Comparison of ENCODE assay signal across 8 mouse cellular contexts in the genomic region with DNA sequence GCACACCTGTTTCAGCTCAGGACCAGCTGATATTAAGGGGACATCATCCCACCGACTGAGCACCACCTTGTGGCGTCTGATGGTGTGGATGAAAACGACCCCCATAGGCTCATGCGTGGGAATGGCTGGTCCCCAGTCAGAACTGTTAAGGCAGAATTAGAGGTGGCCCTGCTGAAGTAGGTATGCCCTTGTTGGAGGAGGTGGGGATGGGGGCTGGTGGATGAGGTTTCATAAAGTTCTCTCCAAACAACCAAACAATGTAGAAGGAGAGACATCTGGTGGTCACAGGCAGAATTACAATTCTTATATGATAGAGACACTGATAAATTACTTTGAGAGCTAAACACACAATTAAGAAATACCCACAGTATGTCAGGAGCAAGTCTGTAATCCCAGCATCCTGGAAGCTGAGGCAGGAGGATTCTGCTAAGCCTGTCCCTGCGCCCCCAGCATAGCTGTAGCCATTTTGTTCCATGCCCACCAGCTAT. TPM values are rescaled to one million over a fixed set of nuclear protein-coding genes. Genes with fewer than 3 reads are reported as not detected.
A peak's percentile ranks its signal among the peaks of the same experiment; 100 is the strongest.
DNase-seq lines count a peak whose midpoint lies in the region; ATAC-seq and TF ChIP-seq lines count a peak whose summit lies in the region.

No protein-coding gene starts in this region.

- peak; percentile 59 for TF ChIP-seq CTCF in cerebellum, adult 2 months (IDR thresholded peaks at IDR 0.05; ENCODE audit: borderline replicate concordance, insufficient read depth, low read depth, low read length)

- no peak for ATAC-seq in hindbrain, embryonic 11.5 days (ENCODE audit: low FRiP score)
- peak; percentile 53; the same call in 1 of the 2 replicates for ATAC-seq in limb, embryonic 14.5 days (ENCODE audit: low FRiP score, low read depth)

- peaks cover 8% of the 10 kb centered on the region; the same call in 1 of the 2 replicates for H3K36me3 ChIP-seq in hindbrain, embryonic 11.5 days (ENCODE audit: control insufficient read depth, insufficient read depth, low read length)
- H3K36me3 ChIP-seq in limb, embryonic 14.5 days (ENCODE audit: control insufficient read depth, insufficient read depth, low read length), result peaks cover 80% of the 10 kb centered on the region

- H3K4me1 ChIP-seq in cerebellum, adult 2 months (ENCODE audit: control insufficient read depth, insufficient read depth, low read length), result no peaks in the 10 kb centered on the region
- H3K4me1 ChIP-seq in hindbrain, embryonic 11.5 days (replicated peaks; ENCODE audit: control insufficient read depth, insufficient read depth, low read length), result no peaks in the 10 kb centered on the region
- no peaks in the 10 kb centered on the region for H3K4me1 ChIP-seq in limb, embryonic 14.5 days (ENCODE audit: control insufficient read depth, insufficient read depth, low read length)

- TF ChIP-seq POLR2A in cerebellum, adult 2 months (IDR thresholded peaks at IDR 0.05; ENCODE audit: borderline replicate concordance, insufficient read depth, low read length), result no peak
- no peak for TF ChIP-seq POLR2A in limb, embryonic 14.5 days (IDR thresholded peaks at IDR 0.05; ENCODE audit: borderline replicate concordance, extremely low read depth, insufficient read depth, insufficient read length)

- H3K9me3 ChIP-seq in hindbrain, embryonic 11.5 days (ENCODE audit: control insufficient read depth, low read length), result no peaks in the 10 kb centered on the region
- no peaks in the 10 kb centered on the region for H3K9me3 ChIP-seq in limb, embryonic 14.5 days (ENCODE audit: control insufficient read depth, low read length)

- H3K27ac ChIP-seq in cerebellum, adult 2 months (ENCODE audit: insufficient read depth, low read length), result no peak overlapping the region
- no peak overlapping the region for H3K27ac ChIP-seq in hindbrain, embryonic 11.5 days (ENCODE audit: low read depth, low read length)
- H3K27ac ChIP-seq in limb, embryonic 14.5 days (replicated peaks; ENCODE audit: low read depth, low read length), result no peak overlapping the region

- no peak overlapping the region for H3K4me3 ChIP-seq in cerebellum, adult 2 months (replicated peaks; ENCODE audit: insufficient read depth, low read depth, low read length)
- no peak overlapping the region for H3K4me3 ChIP-seq in hindbrain, embryonic 11.5 days (ENCODE audit: low read depth, low read length)
- no peak overlapping the region for H3K4me3 ChIP-seq in limb, embryonic 14.5 days (replicated peaks; ENCODE audit: low read length)

- H3K27me3 ChIP-seq in cerebellum, adult 2 months (ENCODE audit: control insufficient read depth, insufficient read depth, low read length), result no peaks in the 10 kb centered on the region
- H3K27me3 ChIP-seq in hindbrain, embryonic 11.5 days (ENCODE audit: control insufficient read depth, insufficient read depth, low read length), result no peaks in the 10 kb centered on the region
- H3K27me3 ChIP-seq in limb, embryonic 14.5 days (ENCODE audit: control insufficient read depth, insufficient read depth, low read length), result no peaks in the 10 kb centered on the region

- peak; percentile 13 to 23 for DNase-seq in layer of hippocampus, postnatal 10 days (ENCODE audit: low spot score in 2 of 2)
- no peak for DNase-seq in layer of hippocampus, adult 8-10 months (ENCODE audit: low spot score in 2 of 2)
- DNase-seq in ES-CJ7 (ENCODE audit: low read depth, low spot score), result peak; percentile 60
- DNase-seq in cerebellum, adult 2 months, result peak in 1 of 2 experiments; percentile 38
- DNase-seq in hindbrain, embryonic 11.5 days (ENCODE audit: low spot score), result peak; percentile 47
- DNase-seq in limb, embryonic 14.5 days (ENCODE audit: low spot score), result peak; percentile 55
- peak; percentile 79 for DNase-seq in retina, embryonic 14.5 days (ENCODE audit: low spot score)
- DNase-seq in urinary bladder, postnatal 4 days (ENCODE audit: low spot score in 2 of 2), result no peak

- no peak overlapping the region for H3K4me2 ChIP-seq in hindbrain, embryonic 11.5 days (replicated peaks; ENCODE audit: low read depth, low read length)
- no peak overlapping the region for H3K4me2 ChIP-seq in limb, embryonic 14.5 days (replicated peaks; ENCODE audit: low read depth, low read length, severe bottlenecking)

- 44% methylated on average over 5 of the region's 5 CpGs for WGBS in cerebellum, adult 2 months
- 64% methylated on average over 5 of the region's 5 CpGs for WGBS in hindbrain, embryonic 11.5 days
- WGBS in limb, embryonic 14.5 days, result 49% methylated on average over 5 of the region's 5 CpGs

- no peak overlapping the region for H3K9ac ChIP-seq in hindbrain, embryonic 11.5 days (ENCODE audit: low read depth, low read length)
- no peak overlapping the region for H3K9ac ChIP-seq in limb, embryonic 14.5 days (ENCODE audit: low read depth, low read length, severe bottlenecking)

RNA-seq across cellular contexts. Expression of gene Dlgap5, which starts 22.0 kb away (rescaled TPM):
- 1 to 10 TPM; 3.8 to 4.1 TPM for total RNA-seq in layer of hippocampus, postnatal 10 days (2021)
- 1 to 10 TPM in 1 of 4 experiments, under 1 TPM in 2, not detected in 1; 0.52 to 1.4 (median 0.70) TPM for total RNA-seq in layer of hippocampus, adult 8-10 months (2022)
- 0.22 and 0.31 TPM in 2 replicates for polyA plus RNA-seq in cerebellum, adult 2 months (2012; rRNA removed)
- polyA plus RNA-seq in hindbrain, embryonic 11.5 days (2014; fragmentation: Nextera tagmentation; extraction: Ambion mirVana), result 59.9 and 63.2 TPM in 2 replicates
- polyA plus RNA-seq in limb, embryonic 14.5 days (2012; rRNA removed), result 29.3 and 37.9 TPM in 2 replicates
- 32.5 and 40.9 TPM in 2 replicates for polyA plus RNA-seq in limb, embryonic 14.5 days (2014; fragmentation: Nextera tagmentation; extraction: Ambion mirVana)

RNA-seq across cellular contexts. Expression of gene Lgals3, which starts 28.7 kb away (rescaled TPM):
- 1 to 10 TPM; 1.7 to 1.9 TPM for total RNA-seq in layer of hippocampus, postnatal 10 days (2021)
- 1 to 10 TPM in 2 of 4 experiments, under 1 TPM in 1, not detected in 1; 0.79 to 2.8 (median 2.6) TPM for total RNA-seq in layer of hippocampus, adult 8-10 months (2022)
- 3.7 and 4.7 TPM in 2 replicates for polyA plus RNA-seq in cerebellum, adult 2 months (2012; rRNA removed)
- 0.38 and 1.1 TPM in 2 replicates for polyA plus RNA-seq in hindbrain, embryonic 11.5 days (2014; fragmentation: Nextera tagmentation; extraction: Ambion mirVana)
- 49.4 and 53.3 TPM in 2 replicates for polyA plus RNA-seq in limb, embryonic 14.5 days (2012; rRNA removed)
- 84.1 and 111 TPM in 2 replicates for polyA plus RNA-seq in limb, embryonic 14.5 days (2014; fragmentation: Nextera tagmentation; extraction: Ambion mirVana)

RNA-seq across cellular contexts. Expression of gene Fbxo34, which starts 54.0 kb away (rescaled TPM):
- 10 to 100 TPM; 66.0 to 75.6 TPM for total RNA-seq in layer of hippocampus, postnatal 10 days (2021)
- total RNA-seq in layer of hippocampus, adult 8-10 months (2022), result 10 to 100 TPM; 79.4 to 98.3 (median 87.4) TPM
- 30.7 and 30.8 TPM in 2 replicates for polyA plus RNA-seq in cerebellum, adult 2 months (2012; rRNA removed)
- 20.1 and 22.9 TPM in 2 replicates for polyA plus RNA-seq in hindbrain, embryonic 11.5 days (2014; fragmentation: Nextera tagmentation; extraction: Ambion mirVana)
- polyA plus RNA-seq in limb, embryonic 14.5 days (2012; rRNA removed), result 19.0 and 20.7 TPM in 2 replicates
- 26.0 and 27.1 TPM in 2 replicates for polyA plus RNA-seq in limb, embryonic 14.5 days (2014; fragmentation: Nextera tagmentation; extraction: Ambion mirVana)

Comparison
In these comparisons a context has a peak if more than half of its experiments do, and no peak if none do; other contexts are left out.
1. DNase-seq: peak in layer of hippocampus, postnatal 10 days (2 of 2), ES-CJ7 (single experiment), hindbrain, embryonic 11.5 days (single experiment), limb, embryonic 14.5 days (single experiment) and retina, embryonic 14.5 days (single experiment); none in layer of hippocampus, adult 8-10 months (0 of 2) and urinary bladder, postnatal 4 days (0 of 2).
2. RNA of gene Dlgap5, which starts 22.0 kb away (polyA plus RNA-seq): 59.9 to 63.2 TPM in hindbrain, embryonic 11.5 days and 29.3 to 40.9 TPM in limb, embryonic 14.5 days; 0.22 to 0.31 TPM in cerebellum, adult 2 months; every median in the first group is over 10 times any median in the second.